Mouse (Mus musculus): ENCODE measurements around the gene Gm44596.

DNA sequence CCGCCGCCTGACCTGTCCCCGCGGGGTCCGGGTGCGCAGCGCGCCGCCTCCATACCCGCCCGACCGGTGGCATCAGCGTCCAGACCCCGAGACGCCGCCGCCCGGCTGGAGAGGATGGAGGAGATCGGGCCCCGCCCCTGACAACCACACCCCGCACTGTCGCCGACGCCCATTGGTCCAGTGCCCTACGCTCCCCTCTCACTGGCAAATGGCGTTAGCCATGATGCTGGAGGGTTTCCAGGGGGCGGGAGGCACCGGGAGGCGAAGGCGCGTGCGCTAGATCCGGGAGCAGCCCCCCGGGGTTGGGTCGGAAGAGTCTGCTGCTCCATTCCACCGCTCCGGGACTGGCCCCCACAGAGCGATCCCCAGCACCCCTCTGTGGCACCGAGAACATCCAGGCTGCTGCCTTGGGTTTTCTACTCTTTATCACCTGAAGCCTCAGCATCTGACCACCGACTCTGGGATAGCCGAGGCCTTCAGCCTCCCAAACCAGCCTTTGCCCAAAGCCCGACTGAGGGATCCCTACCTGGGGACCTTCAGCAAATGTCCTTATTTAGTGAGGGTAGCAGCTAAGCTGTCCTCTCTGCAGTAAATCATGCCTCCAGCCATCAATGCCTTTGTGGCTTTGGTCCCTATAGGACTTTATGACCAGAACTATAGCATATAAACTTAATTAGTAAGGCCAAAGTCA is 19.4 kb upstream of the Gm44596 start, which contains the start of gene Tulp3:
- TF ChIP-seq GATA1 (IDR thresholded peaks at IDR 0.05; ENCODE audit: borderline replicate concordance, low read length) (no peak), FLI1 (IDR thresholded peaks at IDR 0.05; ENCODE audit: low read length) (no peak)

Data from megakaryocyte, embryonic 14.5 days (primary cell).